Mouse (Mus musculus) gastrocnemius, adult 8-10 months (tissue): Measurements from ENCODE around the gene Luc7l2. TPM values are rescaled to one million over a fixed set of nuclear protein-coding genes. Genes with fewer than 3 reads are reported as not detected.

Experiments
- DNase-seq, 2 experiments: peaks; one replicate each; pipeline ENCODE4 v3.0.0; 2022; ENCODE audit warnings: low spot score in 2 of 2
- total RNA-seq, 4 experiments: library from RNA; stranded (reverse); gene quantifications; 2 replicates each; pipeline ENCODE4 v1.2.4; 2022

The Luc7l2 gene
- total RNA-seq, 4 experiments from 2014 or later, result 85.1 to 106 (median 96.3) TPM

- no peak for DNase-seq
These were observed 1.5 kb downstream of the Luc7l2 start for GRCm38 (mm10) chr6:38552636-38553000.

- no peak for DNase-seq
These were observed 25.0 kb downstream of the Luc7l2 start for GRCm38 (mm10) chr6:38576096-38576495.

DNA sequence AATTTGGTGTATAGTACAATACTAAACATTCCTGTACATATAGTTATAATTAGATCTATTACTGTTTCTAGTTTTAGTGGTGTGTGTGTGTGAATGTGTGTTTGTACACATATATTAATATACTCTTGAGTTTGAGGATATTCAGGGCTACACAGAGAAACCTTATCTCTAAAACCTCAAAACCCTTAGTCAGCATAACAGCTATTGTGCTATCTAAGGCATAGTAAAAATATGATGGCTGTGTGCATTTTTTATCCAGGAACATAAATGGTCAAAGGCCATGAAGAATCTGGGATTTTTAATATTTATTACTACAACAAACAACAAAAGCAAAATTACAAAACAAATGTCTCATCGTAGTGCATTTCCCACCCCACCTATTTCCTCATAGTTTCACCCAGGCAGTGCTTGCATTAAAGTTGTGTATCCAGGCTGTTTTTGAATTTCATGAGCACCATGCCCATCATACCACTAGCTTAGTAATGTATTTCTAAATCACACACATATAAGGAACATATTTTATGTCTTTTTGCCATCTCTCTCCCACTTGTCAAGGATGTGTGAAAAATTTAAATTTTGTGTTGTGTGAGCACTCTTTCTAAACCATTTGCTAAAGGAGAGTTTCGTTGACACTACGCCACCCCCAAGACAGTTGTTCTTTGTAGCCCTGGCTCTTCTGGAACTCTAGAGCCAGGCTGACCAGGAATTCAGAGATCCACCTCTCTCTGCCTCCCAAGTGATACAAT lies 29.2 kb downstream of the Luc7l2 start:
- DNase-seq, result no peak

DNA sequence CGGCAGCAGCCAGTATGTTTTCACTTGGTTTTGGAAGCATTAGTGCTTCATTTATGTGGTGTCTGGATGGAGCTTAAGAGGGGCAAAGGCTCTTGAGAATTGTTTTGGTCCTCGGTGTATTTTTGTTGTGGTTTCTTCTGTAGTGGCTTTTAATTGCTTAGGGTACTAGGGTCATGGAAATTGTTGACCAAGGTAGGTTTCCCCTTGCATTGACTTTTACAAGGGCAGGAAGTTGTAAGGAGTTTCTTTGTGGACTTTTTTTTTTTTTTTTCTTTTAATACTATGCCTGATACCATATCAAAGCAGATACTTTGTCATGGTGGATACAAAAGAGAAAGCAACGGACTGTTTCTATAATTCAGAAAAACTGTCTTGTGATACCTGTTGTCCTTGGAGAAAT lies 30.6 kb downstream of the Luc7l2 start:
- DNase-seq, result no peak

DNA sequence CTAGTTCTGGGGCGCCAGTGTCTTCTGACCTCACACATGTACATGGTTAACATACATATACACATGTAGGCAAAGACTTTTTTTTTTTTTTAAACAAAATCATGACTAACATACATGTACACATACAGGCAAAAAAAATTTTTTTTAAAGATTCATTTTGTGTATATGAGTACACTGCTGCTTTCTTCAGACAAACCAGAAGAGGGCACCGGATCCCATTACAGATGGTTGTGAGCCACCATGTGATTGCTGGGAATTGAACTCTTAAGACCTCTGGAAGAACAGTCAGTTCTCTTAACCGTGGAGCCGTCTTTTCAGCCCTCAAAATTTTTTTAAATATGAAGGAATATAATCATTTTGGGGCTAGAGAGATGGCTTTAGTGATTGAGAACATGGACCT lies 46.3 kb downstream of the Luc7l2 start:
- no peak for DNase-seq

GRCm38 (mm10) chr6:38609892-38610291 lies 58.8 kb downstream of the Luc7l2 start:
- DNase-seq, result no peak

GRCm38 (mm10) chr6:38622406-38622805 lies 71.3 kb downstream of the Luc7l2 start:
- DNase-seq, result no peak

DNA sequence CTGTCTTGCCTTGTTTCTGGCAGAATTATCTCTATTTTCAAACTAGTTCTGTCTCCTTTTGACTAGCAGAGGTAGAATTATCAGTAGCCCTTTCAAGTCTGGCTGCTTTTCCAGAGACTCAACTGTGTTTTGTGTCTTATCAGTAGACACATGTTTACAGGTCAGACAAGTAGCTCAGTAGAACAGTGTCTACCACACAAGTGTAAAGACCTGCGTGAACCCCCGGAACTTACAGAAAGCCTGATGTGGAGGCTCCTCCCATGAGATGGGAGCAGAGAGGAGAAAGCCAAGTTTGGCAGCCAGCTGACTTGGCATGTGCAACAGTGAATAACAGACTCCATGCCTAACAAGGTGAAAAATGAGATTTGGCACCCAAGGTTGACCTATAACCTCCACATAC lies 72.3 kb downstream of the Luc7l2 start:
- DNase-seq, result no peak

DNA sequence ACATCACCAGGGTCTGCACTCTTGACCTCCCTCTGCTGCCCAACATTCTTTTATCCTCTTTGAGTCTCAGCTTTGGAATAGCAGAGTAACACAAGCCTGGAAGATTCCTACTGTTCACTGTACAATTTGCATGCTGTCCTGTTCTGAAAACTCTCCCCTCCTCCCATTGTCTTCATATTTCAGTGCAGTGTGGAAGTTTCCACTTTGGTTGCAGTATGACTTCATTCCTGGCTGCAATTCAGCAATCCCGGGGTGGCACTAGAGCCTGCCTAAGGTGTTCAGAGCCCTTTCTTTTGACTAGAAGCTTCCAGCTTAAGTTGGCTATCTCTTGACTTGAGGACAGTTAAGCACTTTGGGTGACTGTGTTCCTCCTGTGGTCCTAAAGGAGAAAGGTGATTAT lies 73.3 kb downstream of the Luc7l2 start:
- no peak for DNase-seq

DNA sequence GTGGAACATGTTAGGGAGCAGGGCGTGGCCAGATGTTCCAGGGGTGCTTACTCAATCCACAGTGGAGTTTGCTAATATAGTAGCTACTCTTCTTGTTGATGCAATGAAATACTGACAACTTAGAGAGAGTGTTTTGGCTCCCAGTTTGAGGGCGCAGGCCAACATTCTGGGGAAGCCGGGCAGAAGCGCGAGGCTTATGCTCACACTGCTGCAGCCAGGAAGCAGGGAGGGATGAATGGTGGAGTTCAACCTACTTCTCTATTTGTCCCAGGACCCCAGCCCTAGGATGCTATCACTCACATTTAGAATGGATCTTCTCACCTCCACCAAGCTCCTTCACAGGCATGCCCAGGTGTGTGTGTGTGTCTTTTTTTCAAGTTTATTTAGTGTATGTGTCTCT lies 75.0 kb downstream of the Luc7l2 start:
- DNase-seq, result peak in 1 of 2 experiments; percentile 1

DNA sequence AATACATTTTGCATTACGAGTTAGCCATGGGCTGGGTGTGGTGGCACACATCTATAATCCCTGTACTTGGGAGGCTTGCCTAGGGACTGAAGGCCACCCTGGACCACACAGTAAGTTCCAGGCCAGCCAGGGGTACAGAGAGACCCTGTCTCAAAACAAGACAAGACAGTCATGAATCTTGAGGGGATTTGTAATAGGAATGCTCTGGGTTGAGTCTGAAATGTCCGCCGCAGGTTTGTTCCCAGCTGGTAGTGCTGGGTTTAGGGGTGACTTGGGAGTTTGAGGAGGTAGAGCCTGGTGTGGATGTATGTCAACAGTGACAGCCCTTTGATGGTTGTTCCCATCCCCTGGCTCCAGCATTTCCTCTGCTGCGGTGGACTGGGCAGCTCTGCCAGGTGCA lies 75.9 kb downstream of the Luc7l2 start:
- no peak for DNase-seq

GRCm38 (mm10) chr6:38627486-38627885 lies 76.4 kb downstream of the Luc7l2 start:
- peak in 1 of 2 experiments; percentile 0 for DNase-seq

- peak in 1 of 2 experiments; percentile 1 for DNase-seq
These were observed 78.4 kb downstream of the Luc7l2 start for GRCm38 (mm10) chr6:38629556-38629955.

- DNase-seq, result no peak
These were observed 81.7 kb downstream of the Luc7l2 start for GRCm38 (mm10) chr6:38632826-38633225.

DNA sequence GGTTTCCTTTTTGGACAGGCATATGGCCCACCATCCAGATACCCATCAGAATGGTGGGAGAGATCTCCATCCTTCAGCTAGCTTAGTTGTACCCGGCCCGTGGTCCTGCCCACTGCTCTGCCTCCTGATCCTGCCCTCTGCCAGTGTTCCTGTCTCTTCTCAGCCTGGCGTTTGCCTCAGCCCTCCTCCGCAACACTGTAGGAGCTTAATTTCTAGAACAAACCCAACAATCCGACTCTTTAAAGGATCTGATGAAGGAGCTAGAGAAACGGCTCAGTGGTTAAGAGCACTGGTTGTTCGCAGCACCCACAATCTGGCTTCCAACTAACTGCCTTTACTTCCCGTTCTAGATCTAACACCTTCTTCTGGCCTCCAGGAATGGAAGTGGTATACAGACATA lies 83.3 kb downstream of the Luc7l2 start:
- no peak for DNase-seq

DNA sequence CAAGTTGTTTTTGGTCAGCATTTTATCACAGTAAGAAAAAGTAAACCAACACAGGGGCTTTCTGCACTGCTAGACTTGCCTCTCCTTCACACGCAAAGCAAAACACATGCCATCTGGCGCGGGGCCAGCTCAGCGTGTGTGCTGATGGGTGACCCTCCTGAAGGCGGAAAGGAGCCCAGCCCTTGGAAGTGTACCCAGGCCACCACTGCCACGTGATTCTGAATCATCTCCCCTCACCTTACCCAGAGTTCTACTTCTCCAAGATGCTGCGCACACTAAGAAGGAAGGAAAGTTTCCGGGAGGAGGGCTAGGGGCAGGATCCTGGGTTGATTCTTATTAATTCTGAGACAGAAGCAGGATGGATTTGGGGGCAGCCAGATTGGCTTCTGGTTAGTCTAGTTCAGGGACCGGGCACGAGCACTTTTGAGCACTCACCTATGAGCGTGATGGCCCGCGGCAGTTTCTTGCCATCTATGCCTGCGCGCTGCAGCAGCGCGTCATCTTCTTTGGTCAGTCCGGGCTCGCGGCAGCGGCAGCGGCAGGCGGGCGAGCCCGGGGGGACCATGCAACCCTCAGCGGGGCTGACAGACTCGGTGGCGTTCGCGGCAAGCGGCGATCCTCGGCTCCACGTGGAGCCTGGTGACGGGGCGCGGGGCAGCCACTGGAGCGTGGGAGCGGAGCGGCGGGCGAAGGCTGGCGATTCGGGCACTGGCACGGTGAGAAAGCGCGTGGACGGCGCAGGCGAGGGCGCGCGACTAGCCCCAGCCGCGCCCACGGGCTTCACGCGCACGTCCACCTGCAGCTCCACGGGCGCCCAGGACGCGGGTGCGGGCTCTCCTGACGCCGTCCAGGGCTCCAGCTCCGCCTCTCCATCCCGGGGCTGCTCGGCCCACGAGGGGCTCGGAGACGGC lies 85.1 kb downstream of the Luc7l2 start:
- DNase-seq, result peak in 1 of 2 experiments; percentile 20

DNA sequence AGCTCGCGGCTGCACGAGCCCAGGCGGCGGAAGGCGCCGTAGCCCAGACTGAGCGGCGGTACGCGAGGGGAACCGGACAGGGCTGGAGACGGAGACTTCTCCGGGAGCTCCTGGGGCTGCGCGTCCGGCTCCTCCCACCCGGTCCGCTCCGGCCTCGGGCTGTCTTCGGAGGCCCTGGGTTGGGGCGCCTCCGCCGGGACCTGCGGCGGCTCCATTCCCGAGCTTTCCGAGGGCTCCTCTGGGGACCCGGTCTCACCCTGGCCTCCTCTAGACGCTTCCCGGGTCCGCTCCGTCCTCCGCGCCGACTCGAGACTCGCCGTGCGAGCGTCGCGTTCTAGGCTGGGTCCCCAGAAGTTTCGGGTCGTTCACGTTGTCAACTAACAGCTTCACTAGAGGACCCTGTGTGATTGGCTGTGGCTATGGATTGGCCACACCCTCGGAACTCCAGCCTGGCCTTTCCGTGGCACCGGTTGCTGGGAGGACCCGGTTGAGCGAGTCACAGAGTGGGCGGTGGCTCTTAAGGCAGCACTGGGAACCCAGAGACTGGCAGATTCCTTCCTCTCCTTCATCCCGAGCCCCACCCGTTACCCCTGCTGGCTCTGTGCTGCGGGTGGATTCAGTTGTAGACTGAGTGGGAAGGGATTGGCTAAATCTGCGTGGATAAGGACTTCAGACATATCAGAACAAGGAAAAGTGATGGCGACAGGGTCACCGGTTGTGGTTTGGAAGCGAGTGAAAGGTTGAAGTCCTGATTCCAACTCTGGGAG lies 85.9 kb downstream of the Luc7l2 start, which contains the start of gene Klrg2:
TSS of gene Klrg2 (minus strand) at position 391 of the 767 bp plus-strand sequence.
- peak in 1 of 2 experiments; percentile 41 for DNase-seq

DNA sequence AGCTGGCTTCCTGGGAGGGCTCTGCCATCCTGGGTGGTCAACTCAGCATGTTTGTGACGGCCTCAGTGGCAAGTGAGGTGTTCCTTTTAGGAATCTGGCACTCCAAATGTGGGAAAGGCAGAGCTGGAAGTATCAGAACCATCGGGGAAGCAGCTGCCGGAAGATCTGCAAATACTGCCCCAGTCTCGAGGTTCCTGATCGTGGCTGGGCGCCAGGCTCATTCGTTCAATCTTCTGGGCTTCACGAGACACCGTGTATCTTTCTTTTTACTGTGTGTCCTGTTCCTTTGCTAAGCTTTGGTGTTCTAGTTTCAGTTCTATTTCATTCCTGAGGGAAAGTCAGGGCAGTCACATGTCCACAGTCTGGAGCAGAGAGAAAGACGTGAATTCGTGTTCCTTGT lies 89.3 kb downstream of the Luc7l2 start:
- no peak for DNase-seq

GRCm38 (mm10) chr6:38641228-38641627 lies 90.1 kb downstream of the Luc7l2 start:
- no peak for DNase-seq

DNA sequence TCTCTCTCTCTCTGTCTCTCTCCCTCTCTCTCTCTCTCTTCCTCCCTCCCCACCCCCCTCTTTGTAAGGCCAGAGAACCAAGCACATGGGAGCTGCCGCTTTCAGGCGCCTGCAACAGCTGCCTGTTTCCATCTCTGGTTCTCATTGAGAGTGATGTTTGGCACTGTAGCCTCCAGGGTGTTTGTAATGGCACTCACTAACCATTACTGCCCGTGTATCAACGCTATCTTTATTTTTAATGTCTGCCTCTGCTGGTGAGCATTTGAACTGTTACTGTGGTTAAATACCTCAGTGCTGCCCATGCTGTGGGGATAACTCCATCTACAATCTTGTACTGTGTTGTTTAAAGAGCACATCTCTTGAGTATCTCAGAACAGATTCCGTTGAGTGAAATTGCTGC lies 90.5 kb downstream of the Luc7l2 start:
- DNase-seq, result no peak

DNA sequence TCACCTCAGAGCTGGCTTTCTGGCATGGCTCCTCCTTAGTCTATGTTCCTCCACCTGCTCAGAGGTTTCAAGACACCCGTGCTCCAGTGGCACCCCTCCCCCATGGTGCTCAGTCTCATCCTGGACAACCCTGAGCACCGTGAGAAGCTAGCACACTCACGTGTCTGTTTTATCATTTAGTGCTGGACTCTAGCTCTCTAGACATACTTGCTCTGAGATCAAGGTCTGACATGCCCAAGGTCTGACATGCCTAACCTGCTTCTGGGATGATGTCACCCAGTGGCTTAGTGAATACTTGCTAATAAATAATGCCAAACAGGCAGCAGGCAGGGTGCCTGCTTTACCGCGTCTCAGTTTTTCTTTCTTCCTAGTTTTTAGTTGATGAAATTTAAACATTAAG lies 91.5 kb downstream of the Luc7l2 start:
- DNase-seq, result no peak

DNA sequence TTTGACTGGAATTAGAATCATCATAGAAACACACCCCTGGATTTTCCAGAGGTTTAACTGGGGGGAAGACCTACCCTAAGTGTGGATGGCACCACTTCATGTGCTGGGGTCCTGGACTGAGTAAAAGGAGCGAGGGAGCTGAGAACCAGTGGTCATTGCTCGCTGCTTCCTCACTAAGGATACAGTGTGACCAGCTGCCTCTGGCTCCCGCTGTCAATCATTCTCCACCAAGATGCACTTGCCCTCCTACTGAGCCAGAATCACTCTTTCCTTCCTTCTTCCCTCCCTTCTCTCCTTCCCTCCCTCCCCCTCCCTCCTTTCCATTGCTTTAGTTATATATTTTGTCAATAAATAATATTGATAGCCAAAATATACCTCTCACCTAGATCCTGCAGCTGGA lies 91.9 kb downstream of the Luc7l2 start:
- DNase-seq, result no peak
